Mouse (Mus musculus) thymus, postnatal 25 days (tissue): ENCODE measurements around the gene H2-DMb2.

Experiments used
- DNase-seq: peaks from one replicate; pipeline ENCODE4 v3.0.0; 2022

The H2-DMb2 gene

GRCm38 (mm10) chr17:34119249-34120179 is 23.6 kb upstream of the H2-DMb2 start, which contains the start of gene H2-DMa:
H2-DMa (plus strand) TSS chr17:34119541.
- peak; percentile 99 for DNase-seq

DNA sequence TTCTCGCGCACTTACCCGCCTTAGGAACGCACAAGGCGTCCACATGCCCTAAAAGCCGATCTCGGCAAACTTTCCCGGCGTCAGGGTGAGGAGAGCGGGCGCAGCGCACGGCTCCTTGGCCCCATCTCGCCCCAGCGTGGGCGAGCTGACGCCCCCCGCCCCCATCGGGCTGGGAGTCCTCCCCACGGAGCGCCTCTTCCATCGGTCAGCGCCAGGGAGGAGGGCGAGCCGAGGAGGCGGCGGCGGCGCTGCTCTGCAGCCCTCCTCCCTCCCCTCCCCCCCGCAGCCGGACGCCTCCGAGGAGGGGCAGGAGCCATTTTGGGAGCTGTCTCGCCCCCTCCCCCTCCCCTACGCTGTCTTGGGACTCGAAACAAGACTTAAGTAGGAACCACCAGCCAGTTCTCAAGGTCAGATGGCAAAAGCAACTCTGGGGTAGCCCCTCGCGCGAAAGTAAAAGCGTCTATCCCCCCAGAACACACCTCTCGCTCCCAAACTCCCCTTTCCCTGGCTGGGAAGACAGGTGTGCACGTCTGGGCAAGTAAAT is 22.9 kb upstream of the H2-DMb2 start:
- DNase-seq = peak; percentile 84

- peak; percentile 85 for DNase-seq
Observed at GRCm38 (mm10) chr17:34120814-34121171, 22.3 kb upstream of the H2-DMb2 start.

DNA sequence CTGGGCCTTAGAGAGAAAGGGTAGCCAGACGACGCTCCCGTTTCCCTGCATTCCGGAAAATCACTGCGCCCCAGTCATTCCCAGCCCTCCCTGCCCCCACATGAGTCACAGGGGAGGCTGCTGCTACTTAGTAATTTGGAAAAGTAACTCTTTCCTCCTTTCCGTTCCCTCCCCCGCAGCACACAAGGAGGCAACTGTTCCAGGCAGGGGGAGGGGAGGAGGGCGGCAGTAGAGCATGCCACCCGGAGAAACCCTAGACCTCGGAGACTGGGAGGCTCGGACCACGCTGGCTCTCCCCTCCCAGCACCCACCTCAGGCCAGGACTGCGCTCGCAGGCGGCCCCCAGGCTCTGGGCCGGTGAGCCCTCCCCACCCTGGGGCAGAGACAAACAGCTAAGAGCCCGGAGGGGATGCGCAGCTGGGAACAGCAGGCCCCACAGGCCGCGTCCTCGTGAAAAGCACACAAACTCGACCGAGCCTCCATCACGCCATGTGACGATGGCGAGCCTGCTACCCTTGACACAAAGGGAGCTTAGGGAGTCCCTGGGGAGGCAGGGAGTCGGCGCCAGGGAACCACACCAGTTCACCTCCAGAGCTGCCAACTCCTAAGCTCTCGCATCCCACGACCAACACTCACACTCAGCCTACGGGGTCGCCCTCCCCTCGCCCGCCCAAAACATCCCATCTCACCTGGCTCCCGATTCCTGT is 21.8 kb upstream of the H2-DMb2 start:
- DNase-seq = peak; percentile 69

GRCm38 (mm10) chr17:34121879-34122187 is 21.3 kb upstream of the H2-DMb2 start:
- no peak for DNase-seq

- DNase-seq = peak; percentile 99
Observed at GRCm38 (mm10) chr17:34122188-34122984, 20.7 kb upstream of the H2-DMb2 start, which contains the start of gene Brd2. Brd2 (minus strand) TSS chr17:34122634.

- no peak for DNase-seq
Observed at GRCm38 (mm10) chr17:34123111-34123510, 20.0 kb upstream of the H2-DMb2 start.

DNA sequence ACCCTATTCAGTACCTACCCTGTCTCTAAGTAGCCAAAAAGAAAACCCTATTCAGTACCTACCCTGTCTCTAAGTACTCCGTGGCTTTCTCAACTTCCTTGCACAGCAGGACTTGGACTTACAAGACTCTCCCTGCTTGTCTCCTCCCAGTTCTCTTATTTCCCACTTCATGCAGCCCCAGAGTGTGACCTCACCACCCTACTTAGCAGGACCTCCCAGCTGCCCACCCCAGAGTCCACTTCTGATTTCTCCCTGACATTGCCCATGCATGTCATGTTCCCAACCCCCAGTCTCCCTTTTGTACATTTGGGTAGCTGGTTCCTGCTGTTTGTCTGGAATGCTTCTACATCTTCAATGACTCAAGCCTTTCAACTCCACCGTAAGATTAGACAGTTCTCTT is 19.6 kb upstream of the H2-DMb2 start:
- no peak for DNase-seq

- DNase-seq = no peak
Observed at GRCm38 (mm10) chr17:34124649-34125048, 18.5 kb upstream of the H2-DMb2 start.

- DNase-seq = no peak
Observed at GRCm38 (mm10) chr17:34126826-34127420, 16.2 kb upstream of the H2-DMb2 start.

DNA sequence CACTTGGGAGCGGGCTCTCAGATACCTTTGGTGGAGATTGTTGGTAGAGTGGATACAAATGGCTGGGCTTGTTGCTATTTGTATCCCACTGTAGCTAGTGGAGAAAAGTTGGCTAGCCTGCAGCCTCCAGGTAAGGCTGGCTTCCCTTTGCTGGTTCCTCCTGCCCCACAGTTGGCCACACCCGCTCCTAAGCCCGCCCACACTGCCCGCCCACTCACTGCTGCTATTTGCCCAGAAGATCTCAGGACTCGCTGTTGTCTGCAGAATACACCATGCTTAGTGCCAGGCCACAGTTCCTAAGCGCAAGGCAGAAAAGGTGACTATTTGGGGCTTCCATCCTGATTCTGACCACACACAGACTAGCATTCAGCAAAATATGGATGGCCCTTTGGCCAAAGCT is 15.6 kb upstream of the H2-DMb2 start:
- peak; percentile 69 for DNase-seq

DNA sequence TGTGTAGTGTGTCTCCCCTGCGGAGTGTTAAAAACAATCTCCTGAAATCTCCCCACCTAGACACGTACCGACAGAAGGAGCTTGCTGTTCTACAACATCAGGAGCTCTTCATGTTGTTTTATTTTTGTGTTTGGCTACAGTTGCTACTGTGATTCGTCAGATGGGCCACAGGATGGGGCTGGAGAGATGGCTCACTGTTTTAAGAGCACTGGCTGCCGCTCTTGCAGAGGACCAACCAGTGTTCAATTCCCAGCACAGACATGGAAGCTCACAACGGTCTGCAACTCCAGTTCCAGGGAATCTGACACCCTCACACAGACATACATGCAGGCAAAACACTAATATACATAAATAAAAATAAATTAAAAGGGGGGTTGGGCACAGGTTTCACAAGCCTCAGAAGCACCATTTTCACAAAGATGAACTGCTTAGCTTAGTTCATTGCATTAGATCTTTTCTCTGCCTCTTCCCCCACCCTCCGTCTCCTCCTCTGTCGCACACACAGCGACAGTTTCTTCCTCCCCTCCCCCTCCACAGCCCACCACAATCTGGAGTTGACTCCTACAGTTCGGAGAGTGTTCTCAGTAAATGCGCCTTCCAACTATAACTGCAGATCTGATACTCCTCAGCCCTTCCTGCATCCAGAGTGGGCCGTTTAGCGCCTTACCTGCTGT is 14.7 kb upstream of the H2-DMb2 start:
- peak; percentile 63 for DNase-seq

- peak; percentile 71 for DNase-seq
Observed at GRCm38 (mm10) chr17:34128944-34129791, 13.9 kb upstream of the H2-DMb2 start.

DNA sequence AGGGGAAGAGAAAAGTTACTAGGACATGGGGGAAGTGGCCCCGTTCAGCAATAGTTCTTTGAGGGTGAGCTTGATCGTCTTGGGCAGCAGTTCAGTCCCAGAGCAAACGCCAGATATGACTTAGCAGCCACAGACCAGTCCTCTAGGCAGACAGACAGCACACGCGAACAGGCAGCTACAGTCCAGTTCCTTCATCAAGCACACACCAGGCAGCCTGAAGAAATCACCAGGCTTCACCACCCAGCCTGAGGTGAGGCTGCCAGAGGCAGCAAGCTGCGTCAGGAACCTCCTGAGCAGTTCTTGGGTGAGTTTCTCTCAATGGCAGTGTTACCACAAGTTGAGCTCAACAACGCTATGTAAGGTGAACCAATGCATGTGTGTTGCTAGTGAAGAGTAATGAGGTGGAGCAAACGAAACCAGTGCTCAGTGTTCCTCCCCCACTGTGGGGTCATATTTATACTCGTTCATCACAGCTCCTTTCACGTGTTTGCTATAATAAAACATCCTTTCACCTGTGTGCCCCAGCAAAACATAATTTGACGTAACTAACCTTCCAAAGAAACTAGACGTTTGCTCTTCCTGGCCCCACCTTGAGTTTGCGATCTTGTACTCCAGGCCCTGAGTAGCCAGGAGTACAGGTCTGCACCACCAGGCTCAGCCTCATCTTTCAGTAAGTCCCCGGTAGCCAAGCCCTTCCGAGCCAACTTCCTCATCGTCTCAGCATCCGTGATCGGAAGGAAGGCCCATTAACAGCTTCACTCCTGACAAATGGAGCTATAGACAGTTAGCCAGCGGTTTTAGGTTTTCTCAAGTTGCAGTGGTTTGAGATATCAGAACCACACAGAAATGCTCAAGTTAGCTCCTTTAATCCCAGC is 12.8 kb upstream of the H2-DMb2 start:
- DNase-seq = no peak

GRCm38 (mm10) chr17:34131911-34132310 is 11.2 kb upstream of the H2-DMb2 start:
- no peak for DNase-seq

DNA sequence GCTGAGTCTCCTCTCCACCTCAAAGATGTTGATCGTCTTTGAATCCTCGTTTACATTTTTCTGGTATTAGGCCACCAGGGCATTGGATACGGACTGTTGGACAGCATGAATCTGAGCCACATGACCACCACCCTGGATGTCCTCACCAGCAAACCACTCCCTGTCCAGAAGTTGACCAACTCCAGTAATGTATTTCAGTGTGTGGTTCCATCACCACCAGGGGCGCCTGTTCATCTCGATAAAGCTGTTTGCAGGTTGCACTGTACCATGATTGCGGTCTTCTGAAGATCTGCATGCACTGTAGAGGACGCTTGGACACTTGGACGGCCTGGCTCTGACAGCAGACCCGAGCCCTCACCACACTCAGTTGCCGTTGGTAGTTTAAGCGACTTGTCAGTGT is 9.8 kb upstream of the H2-DMb2 start:
- DNase-seq = no peak

GRCm38 (mm10) chr17:34134451-34134850 is 8.7 kb upstream of the H2-DMb2 start:
- DNase-seq = no peak

DNA sequence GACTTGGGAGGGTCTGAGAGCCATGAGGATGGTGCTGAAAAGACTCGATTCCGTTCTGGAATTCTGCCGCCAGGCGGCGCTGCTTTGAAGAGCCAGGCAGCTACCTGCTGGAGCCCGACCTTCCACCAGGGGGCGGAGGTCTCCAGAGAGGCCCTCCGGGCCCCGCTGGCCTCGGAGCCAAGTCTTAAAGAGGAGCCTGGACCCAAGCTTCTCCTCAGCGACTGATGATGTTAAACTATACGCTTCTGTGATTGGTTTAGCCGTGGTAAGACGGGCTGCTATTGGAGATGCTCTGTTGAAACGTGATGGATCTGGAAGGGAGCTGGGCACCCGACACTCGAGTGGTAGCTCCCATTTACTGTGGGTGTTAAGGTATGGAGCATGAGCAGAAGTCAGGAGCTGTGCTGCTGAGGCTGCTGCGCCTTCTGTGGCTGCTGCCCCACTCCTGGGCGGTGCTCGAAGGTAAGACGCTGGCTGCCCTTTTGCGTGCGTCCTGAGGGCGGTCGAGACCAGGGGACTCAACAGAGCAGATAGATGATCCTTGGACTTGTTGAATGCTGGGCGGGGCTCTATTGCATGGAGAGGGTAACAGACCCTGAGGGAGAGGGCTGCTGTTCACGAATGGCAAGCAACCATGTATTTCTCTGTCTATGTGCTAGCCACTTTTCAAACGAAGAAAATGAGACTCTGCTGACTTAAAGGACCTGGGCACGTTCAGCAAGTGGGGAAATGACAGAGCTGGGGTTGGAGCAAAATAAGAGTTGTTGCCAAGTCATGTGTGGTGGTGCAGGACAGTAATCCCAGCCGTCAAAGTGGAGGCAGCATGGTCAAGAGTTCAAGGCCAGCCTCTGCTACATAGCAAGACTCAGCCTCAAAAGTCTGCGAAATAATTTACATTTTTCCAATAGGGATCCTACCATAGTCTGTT is 7.5 kb upstream of the H2-DMb2 start:
- DNase-seq = peak; percentile 99

- no peak for DNase-seq
Observed at GRCm38 (mm10) chr17:34137601-34138000, 5.5 kb upstream of the H2-DMb2 start.
